9 mouse cellular contexts compared by ENCODE assay signal in genomic region chr1:45022146-45022841, GRCm38 (mm10).
DNase-seq lines count a peak whose midpoint lies in the region; ATAC-seq and TF ChIP-seq lines count a peak whose summit lies in the region.
"Had no signal": no experiment of that assay in that cellular context is flagged by ENCODE, and none has a peak within 500 bp of the region (broad histone marks: within the 10 kb centered on the region; RNA-seq: fewer than 3 reads in every experiment).

No protein-coding gene starts in this region.

- no peaks in the 10 kb centered on the region for H3K4me1 ChIP-seq in kidney, embryonic 16.5 days (ENCODE audit: insufficient read depth, low read length)
- peaks cover 3% of the 10 kb centered on the region for H3K4me1 ChIP-seq in embryonic fibroblast, embryonic 13.5 days (ENCODE audit: control insufficient read depth, insufficient read depth, low read length)
- H3K4me1 ChIP-seq in hindbrain, embryonic 11.5 days (replicated peaks; ENCODE audit: control insufficient read depth, insufficient read depth, low read length), result no peaks in the 10 kb centered on the region

- no peak for TF ChIP-seq POLR2A in embryonic fibroblast, embryonic 13.5 days (IDR thresholded peaks at IDR 0.05; ENCODE audit: low read depth, low read length)

- no peaks in the 10 kb centered on the region for H3K36me3 ChIP-seq in kidney, embryonic 16.5 days (ENCODE audit: insufficient read depth, low read length)
- H3K36me3 ChIP-seq in hindbrain, embryonic 11.5 days (ENCODE audit: control insufficient read depth, insufficient read depth, low read length), result no peaks in the 10 kb centered on the region

- no peak overlapping the region for H3K4me2 ChIP-seq in kidney, embryonic 16.5 days (replicated peaks; ENCODE audit: low read depth, low read length)
- no peak overlapping the region for H3K4me2 ChIP-seq in hindbrain, embryonic 11.5 days (replicated peaks; ENCODE audit: low read depth, low read length)

- TF ChIP-seq CTCF in embryonic fibroblast, embryonic 13.5 days (IDR thresholded peaks at IDR 0.05; ENCODE audit: borderline replicate concordance, insufficient read depth, low read length), result no peak

- H3K4me3 ChIP-seq in kidney, embryonic 16.5 days (ENCODE audit: low read length), result no peak overlapping the region
- no peak overlapping the region for H3K4me3 ChIP-seq in embryonic fibroblast, embryonic 13.5 days (ENCODE audit: insufficient read depth, low read length)
- no peak overlapping the region for H3K4me3 ChIP-seq in hindbrain, embryonic 11.5 days (ENCODE audit: low read depth, low read length)

- H3K27ac ChIP-seq in kidney, embryonic 16.5 days (ENCODE audit: low read length), result no peak overlapping the region
- peak overlapping the region; percentile 94 for H3K27ac ChIP-seq in embryonic fibroblast, embryonic 13.5 days (ENCODE audit: insufficient read depth, low read length)
- H3K27ac ChIP-seq in hindbrain, embryonic 11.5 days (ENCODE audit: low read depth, low read length), result no peak overlapping the region
- H3K27ac ChIP-seq: liver, embryonic 14.5 days had no signal

- H3K9ac ChIP-seq in kidney, embryonic 16.5 days (replicated peaks; ENCODE audit: low read length), result no peak overlapping the region
- no peak overlapping the region for H3K9ac ChIP-seq in hindbrain, embryonic 11.5 days (ENCODE audit: low read depth, low read length)
- H3K9ac ChIP-seq: liver, embryonic 14.5 days had no signal

- peak; percentile 15 for DNase-seq in kidney, adult 11 months
- peak; percentile 10 to 15 for DNase-seq in kidney, adult 8-10 months
- peak; percentile 17 for DNase-seq in ovary, postnatal 10 days (ENCODE audit: low spot score)
- DNase-seq in right cerebral cortex, postnatal 36 days (ENCODE audit: low spot score in 2 of 2), result no peak
- no peak for DNase-seq in layer of hippocampus, adult 9-11 months
- DNase-seq in hindbrain, embryonic 11.5 days (ENCODE audit: low spot score), result no peak

- no peak for ATAC-seq in kidney, embryonic 16.5 days (ENCODE audit: low FRiP score, low TSS enrichment)
- ATAC-seq in hindbrain, embryonic 11.5 days (ENCODE audit: low FRiP score), result no peak

- 79% methylated on average over 1 of the region's 1 CpGs for WGBS in kidney, embryonic 16.5 days
- 81% methylated on average over 1 of the region's 1 CpGs for WGBS in hindbrain, embryonic 11.5 days

- no peaks in the 10 kb centered on the region for H3K27me3 ChIP-seq in kidney, embryonic 16.5 days (ENCODE audit: insufficient read depth, low read length)
- H3K27me3 ChIP-seq in hindbrain, embryonic 11.5 days (ENCODE audit: control insufficient read depth, insufficient read depth, low read length), result no peaks in the 10 kb centered on the region

- H3K9me3 ChIP-seq in kidney, embryonic 16.5 days (ENCODE audit: low read length), result no peaks in the 10 kb centered on the region
- no peaks in the 10 kb centered on the region for H3K9me3 ChIP-seq in hindbrain, embryonic 11.5 days (ENCODE audit: control insufficient read depth, low read length)

Comparison
In these comparisons a context has a peak if more than half of its experiments do, and no peak if none do; other contexts are left out.
1. DNase-seq: peak in kidney, adult 11 months (single experiment), kidney, adult 8-10 months (2 of 2) and ovary, postnatal 10 days (single experiment); none in right cerebral cortex, postnatal 36 days (0 of 2), layer of hippocampus, adult 9-11 months (single experiment) and hindbrain, embryonic 11.5 days (single experiment).